Mouse (Mus musculus) gastrocnemius, postnatal 10 days (tissue): ENCODE data around the gene Herpud2. TPM values are rescaled to one million over a fixed set of nuclear protein-coding genes. Genes with fewer than 3 reads are reported as not detected.
"Not testable (repeated sequence)": the region's sequence is repeated elsewhere in the genome, so short reads cannot be mapped to it uniquely, and the experiment has no call there.

Experiments used
- DNase-seq: peaks from one replicate; pipeline ENCODE4 v3.0.0; 2021; ENCODE audit warnings: mixed read lengths
- total RNA-seq, 2 experiments: library from RNA; stranded (reverse); gene quantifications; 2 replicates each; pipeline ENCODE4 v1.2.3; 2021

Herpud2 gene
- total RNA-seq, 2 experiments from 2014 or later, result 41.8 to 45.3 TPM

DNA sequence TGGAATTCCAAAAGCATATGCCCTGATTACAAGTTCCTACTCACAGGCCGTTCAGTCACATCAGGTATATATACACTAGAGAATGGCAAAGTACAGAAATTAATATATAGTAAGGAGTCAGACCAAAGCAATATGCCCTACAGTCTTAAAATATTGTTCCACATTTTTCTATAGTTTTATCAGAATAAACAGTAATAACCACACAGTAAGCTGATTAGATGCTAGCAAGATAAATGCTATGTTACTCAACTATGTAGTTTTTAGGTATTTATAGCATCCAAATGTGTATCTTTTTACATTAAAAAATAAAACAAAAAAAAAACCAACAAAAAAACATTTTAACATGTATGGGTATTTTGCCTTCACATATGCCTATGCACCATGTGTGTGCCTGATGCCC is 5.7 kb downstream of the Herpud2 start:
- DNase-seq, result no peak

DNA sequence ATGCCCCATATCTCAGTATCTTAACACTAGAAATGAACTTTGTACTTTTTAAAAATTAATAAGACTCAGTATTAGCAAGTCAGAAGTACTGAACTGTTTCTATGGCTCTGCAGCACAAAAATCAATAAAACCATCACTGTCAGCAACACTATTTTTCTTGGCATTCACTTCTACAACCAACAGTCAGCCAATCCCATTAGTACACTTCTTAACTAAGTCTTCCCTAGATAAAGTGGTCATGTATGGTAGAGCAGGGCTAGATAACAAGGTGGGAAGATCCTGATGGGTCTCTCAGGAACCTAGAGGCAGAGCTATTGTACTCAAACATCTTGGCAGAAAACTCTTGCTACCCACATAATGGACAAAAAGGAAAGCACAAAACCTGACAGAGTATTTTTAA is 7.7 kb downstream of the Herpud2 start:
- no peak for DNase-seq

DNA sequence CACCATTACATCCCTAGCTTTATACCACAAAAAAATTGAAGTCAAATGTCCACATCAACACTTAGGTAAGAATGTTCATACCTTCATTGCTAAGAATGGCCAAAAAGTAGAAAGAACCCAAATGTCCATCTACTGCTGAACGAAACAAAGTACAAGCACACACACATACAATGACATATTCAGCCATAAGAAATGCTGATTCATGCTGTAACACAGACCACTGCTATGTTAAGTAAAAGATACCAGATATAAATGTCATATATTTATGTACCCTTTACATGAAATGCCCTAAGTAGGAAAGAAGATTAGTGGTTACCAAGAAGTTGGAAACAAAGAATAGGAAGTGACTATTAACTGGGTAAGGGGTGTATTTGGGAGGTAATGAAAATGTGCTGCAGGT is 8.6 kb downstream of the Herpud2 start:
- no peak for DNase-seq

DNA sequence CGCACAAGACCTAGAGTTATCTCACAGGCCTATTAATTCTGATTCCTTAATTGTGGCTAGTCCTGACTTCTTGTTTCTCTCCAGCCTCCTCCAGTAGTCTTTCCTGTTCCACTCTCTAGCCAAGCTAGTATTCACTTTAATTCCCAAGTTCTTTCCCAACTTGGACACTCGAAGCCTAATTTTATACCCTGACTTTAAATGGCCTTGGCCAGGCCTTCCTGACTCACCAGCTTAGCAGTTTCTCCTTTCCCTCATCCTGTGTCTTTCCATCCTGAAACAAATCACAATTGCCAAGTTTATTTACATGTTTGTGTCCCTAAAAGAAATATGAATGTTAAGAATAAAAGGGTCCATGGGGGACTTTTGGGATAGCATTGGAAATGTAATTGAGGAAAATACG is 9.6 kb downstream of the Herpud2 start:
- no peak for DNase-seq

DNA sequence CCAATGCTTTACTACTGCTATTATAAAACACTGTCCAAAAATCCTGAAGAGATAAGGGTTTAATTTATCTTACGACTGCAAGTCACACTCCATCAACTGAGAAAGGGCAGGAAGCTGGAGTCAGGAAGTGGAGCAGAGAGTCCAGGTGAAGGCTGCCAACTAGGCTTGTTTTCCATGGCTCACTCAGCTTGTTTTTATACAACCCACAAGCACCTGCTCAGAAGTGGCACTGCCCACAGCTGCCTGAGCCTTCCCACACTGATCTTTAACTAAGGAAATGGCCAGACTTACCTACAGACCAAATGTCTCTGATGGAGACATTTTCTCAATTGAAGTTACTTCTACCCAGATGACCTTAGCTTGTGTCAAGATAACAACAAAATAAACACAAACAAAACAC is 11.3 kb downstream of the Herpud2 start:
- peak; percentile 5 for DNase-seq

DNA sequence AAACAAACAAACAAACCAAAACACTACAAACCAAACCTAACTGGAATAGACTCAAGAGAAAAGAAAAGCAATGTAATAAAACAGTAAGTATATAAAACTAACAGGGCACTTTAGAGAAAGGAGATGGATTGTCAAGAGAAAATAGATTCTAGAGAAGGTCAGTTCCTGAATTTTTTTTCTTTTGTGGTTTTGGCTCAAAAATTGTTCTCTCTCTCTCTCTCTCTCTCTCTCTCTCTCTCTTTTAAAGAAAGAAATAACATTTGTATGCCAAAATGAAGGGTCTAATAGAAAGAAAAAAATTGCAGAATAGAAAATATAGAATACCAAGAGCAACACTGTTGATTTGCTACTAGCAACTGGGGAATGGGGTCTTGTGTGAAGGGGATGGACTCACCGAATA is 12.7 kb downstream of the Herpud2 start:
- no peak for DNase-seq

DNA sequence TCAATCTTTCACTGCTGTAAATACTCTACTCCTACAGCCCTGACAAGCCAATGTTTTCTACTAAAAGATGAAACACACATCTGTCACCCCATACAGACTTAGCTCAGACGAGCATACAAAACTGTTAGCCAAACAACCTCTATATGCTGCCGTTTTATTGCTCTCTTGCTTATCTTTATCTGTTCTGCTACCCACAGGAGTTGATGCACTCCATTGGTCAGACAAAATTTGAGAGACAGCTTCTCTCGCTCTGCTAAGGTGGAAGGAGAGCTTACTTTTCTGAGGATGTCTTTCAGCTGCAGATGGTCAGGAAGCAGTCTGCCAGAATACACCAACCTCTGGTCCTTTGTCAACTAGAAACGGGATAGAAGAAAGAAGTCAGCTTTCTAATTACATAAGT is 18.7 kb downstream of the Herpud2 start:
- DNase-seq, result no peak

DNA sequence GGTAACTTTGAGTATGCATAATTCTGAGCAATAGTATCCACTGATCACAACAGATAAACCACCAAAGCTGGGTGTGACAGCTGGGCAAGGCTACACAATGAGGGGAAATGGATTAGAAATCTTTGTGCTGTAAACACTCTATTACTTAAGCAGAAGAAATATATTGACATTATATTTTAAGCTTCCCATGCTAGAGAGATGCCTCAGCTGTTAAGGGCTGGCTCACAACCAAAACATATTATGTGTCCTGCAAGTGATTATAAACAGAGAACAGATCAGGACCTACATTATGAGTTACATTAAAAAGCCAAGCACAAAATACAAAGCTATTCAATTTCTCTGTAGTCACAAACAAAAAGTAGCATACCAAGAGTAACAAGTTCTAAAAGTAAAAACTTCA is 19.4 kb downstream of the Herpud2 start:
- no peak for DNase-seq

DNA sequence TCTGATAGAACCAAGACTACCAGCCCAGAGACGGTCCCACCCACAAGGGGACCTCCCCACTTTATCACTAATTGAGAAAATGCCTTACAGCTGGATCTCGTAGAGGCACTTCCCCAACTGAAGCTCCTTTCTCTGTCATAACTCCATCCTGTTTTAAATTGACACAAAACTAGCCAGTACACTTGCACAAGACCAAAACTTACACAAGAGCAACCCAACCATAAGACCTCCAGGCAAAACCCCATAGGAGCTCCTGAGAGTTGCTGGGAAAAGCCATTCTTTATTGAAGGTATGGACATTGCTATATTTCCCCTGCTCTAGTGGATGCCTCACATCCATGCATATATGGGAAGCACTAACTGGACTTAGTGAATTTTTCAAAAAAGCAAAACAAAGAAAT is 27.6 kb downstream of the Herpud2 start:
- no peak for DNase-seq

DNA sequence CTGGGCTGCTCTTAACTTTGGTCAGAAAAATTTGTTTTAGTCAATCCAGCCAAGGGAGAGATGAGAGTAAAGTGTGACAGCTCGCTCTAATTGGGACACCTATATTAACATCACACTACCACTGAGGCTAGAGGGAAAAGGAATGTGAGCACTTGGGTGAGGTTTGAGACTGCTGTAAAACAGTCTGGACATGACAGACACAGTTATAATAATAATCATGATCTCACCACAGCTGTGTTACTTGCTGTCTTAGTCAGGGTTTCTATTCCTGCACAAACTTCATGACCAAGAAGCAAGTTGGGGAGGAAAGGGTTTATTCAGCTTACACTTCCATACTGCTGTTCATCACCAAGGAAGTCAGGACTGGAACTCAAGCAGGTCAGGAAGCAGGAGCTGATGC is 28.0 kb downstream of the Herpud2 start:
- not testable (repeated sequence) for DNase-seq

DNA sequence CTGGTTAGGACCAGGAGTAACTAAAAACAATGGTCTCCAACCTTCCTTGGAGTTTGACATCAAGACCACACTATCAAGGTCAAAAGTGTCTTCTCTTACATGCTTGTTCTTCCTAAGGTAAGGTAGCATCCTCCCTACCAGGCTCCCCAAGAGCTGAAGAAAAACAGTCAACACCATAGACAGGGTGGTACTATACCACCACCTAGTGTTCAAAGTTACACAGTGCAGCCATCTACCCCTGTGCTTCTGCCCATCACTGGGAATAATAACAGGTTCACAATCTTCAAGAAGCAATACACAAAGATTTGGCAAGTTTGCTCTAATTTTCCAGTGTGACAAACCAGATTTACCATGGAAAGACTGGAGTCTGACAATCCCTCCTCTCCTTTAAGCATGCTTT is 47.0 kb downstream of the Herpud2 start:
- DNase-seq, result peak; percentile 7

DNA sequence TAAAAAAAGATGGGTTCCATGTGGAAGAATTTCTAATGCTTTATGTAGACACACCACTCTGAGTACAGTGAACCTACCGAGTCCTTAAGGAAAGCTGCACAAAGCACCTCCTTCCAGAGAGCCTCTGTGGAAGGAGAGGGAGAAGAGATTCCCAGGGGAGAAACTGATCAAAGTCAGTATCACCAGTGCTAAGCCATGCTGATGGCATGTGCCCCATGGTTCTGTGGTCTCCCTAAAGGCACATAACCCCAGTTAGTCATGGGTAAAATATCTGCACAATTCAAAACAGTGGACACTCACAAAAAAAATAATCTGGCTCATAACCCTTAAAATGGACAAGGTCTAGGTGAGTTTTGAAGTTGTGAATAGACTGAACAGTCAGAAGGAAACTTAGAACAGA is 48.7 kb downstream of the Herpud2 start:
- no peak for DNase-seq

DNA sequence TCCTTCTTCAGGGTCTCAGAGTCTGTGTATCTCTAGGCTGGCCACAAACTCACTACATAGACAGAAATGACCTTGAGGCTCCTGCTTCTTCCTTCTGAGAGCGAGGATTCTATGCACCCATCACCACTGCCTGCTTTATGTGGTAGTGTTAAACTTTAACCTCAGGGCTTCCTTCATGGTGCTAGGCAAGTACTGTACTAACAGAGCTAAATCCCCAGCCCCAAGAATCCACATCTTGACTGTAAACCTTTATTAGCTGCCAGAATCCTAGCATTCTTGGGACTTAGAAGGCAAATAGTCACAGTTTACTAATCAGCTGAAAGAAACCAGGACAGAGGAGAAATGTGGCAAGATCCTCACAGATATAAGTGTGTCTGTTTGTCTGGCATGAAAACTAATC is 60.8 kb downstream of the Herpud2 start:
- no peak for DNase-seq

DNA sequence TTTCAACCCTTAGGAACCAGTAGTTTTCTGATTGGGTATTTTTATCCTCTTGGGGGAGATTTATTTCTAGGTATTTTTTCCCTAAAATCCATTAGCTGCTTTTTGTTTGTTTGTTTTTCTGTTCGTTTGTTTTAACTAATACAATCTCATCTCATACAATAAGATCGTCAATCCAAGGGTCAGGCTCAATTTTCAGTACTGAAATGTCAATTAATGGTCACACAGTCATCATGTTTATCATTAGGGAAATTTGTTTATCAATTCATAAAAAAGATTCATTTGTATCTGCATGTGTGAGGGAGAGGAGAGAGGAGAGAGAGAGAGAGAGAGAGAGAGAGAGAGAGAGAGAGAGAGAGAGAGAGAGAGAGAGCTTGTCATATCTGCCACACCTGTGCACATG is 62.5 kb downstream of the Herpud2 start, which contains the start of gene Gm10181:
Gene Gm10181, plus strand, starts transcription at position 301 of the 400 bp plus-strand sequence.
- no peak for DNase-seq

DNA sequence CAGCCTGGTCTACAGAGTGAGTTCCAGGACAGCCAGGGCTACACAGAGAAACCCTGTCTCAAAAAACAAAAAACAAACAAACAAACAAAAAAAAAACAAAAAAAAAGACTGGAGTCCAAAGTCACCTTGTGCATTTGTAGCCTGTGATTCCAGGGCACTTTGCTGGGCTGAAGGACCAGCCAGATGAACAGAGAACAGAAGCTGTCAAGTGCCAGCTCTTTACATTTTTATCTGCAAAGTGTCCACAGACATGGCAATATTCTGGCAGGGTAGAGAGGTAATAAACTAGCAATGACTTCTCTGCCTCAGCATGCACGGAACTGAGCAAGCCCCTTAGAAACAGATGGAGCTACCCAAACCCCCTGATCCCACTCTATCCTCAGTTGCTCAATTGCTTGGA is 75.1 kb downstream of the Herpud2 start:
- no peak for DNase-seq

DNA sequence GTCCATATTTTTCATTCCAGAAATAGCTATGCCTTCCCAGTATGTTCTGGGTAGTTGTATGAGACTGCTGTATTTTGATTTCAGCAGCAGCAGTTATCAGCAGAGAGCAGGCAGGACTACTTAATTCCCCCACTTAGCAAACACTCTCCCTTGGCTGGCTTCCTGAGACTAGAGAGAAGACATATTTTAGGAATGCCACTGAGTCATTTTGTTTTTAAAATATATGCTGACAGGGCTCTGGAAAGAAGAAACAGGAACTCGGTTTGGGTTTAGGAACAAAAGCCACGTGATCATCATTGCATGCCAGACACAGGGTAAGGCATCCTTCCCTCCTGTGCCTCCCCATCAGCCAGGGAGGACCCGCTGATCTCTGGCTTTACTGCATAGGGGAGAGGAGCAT is 75.6 kb downstream of the Herpud2 start:
- DNase-seq, result no peak

DNA sequence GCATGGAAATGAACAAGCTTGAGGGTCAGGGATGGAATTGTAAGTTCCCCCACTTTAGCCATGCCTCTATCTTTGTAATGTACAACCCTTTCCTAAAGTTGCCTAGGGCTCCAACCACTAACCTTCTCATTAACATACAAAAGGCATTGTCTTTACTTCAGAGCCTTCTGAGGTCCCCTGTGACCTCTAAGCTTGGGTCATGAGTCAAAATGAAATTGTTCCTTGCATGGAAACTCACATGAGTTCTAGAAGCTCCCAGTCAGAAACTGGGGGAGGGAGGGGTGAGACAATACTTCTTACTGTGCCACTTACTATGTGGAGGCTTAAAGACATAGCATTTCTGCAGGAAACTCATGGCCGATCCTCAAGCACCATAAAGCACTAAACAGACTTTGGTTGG is 79.0 kb downstream of the Herpud2 start:
- no peak for DNase-seq

DNA sequence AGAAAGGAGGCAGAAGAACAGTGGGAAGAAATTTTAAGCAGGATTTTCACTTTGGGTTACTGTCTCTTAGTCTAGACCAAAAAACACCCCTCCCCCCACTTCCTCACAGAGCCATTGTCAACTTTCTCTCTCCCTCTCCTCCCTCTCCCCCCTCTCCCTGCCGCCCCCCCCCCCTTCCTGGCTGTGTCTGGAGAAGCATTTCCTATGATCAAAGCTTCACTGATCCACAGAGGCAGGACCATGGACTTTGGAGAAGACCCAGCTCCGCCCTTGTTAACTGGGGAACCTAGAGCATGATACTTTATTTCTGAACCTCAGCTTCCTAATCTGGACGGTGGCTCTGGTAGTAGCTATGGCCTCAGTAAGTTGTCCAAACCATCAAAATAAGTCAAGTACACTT is 92.9 kb downstream of the Herpud2 start:
- DNase-seq, result no peak

Other genes with a start within 250 kb of the Herpud2 start
- gene Gm10181, start 62.4 kb downstream of the Herpud2 start, total RNA-seq, result not detected
- gene Sept7, start 100.6 kb upstream of the Herpud2 start, total RNA-seq, result 100 to 1,000 TPM; 102 to 108 TPM